21 mouse cellular contexts compared by ENCODE assay signal in the genomic region with DNA sequence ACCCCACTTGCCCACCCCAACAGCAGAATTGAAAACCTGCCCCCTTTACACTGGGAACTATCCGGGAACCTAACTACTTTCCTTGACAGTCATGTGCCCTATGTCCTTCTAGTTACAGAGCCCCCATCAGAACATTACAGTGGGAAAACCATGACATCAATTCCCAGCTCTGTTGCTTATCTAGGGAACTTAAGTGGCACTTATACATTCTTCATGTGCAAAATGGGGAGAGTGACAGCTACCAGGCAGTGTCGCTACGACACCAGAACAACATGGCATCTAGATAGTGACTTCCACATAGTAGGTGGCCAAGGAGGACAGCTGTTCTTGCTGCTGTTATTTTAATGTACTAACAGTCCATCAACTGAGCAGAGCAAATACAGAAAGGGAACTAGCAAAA.
A peak's percentile ranks its signal among the peaks of the same experiment; 100 is the strongest.
DNase-seq lines count a peak whose midpoint lies in the region; ATAC-seq and TF ChIP-seq lines count a peak whose summit lies in the region.
"Had no signal": no experiment of that assay in that cellular context is flagged by ENCODE, and none has a peak within 500 bp of the region (broad histone marks: within the 10 kb centered on the region; RNA-seq: fewer than 3 reads in every experiment).

No protein-coding gene starts in this region.

- H3K9me3 ChIP-seq in heart, embryonic 11.5 days (replicated peaks; ENCODE audit: control insufficient read depth, low read length), result no peaks in the 10 kb centered on the region
- no peaks in the 10 kb centered on the region for H3K9me3 ChIP-seq in lung, postnatal 0 days (ENCODE audit: low read length)
- no peaks in the 10 kb centered on the region for H3K9me3 ChIP-seq in heart, embryonic 16.5 days (replicated peaks; ENCODE audit: control insufficient read depth, low read length)
- H3K9me3 ChIP-seq: forebrain, embryonic 10.5 days; limb, embryonic 10.5 days; liver, embryonic 15.5 days; megakaryocyte, embryonic 14.5 days; midbrain, embryonic 13.5 days had no signal

- no peak for DNase-seq in heart, adult 9 months (ENCODE audit: low spot score in 2 of 2)
- DNase-seq in lung, postnatal 0 days (ENCODE audit: low spot score), result no peak
- DNase-seq in lung, postnatal 14 days, result no peak
- DNase-seq in heart, postnatal 4 days, result peak; percentile 23
- DNase-seq: cerebellum, adult 18-20 months; cerebellum, postnatal 14 days; forebrain, postnatal 0 days; kidney, adult 2 months; liver; right cerebral cortex, postnatal 25 days had no signal

- no peak overlapping the region for H3K4me2 ChIP-seq in heart, embryonic 11.5 days
- H3K4me2 ChIP-seq in lung, postnatal 0 days (replicated peaks; ENCODE audit: low read depth, low read length), result no peak overlapping the region
- no peak overlapping the region for H3K4me2 ChIP-seq in heart, embryonic 16.5 days (ENCODE audit: low read depth, low read length)
- H3K4me2 ChIP-seq: hindbrain, embryonic 14.5 days; liver, embryonic 15.5 days; midbrain, embryonic 13.5 days had no signal

- peak overlapping the region; percentile 70 for H3K27ac ChIP-seq in heart, embryonic 11.5 days (ENCODE audit: low read depth, low read length)
- H3K27ac ChIP-seq in lung, postnatal 0 days (ENCODE audit: low read length), result no peak overlapping the region
- peak overlapping the region; percentile 83 for H3K27ac ChIP-seq in heart, embryonic 16.5 days (ENCODE audit: low read length)
- H3K27ac ChIP-seq: forebrain, embryonic 10.5 days; hindbrain, embryonic 14.5 days; layer of hippocampus, adult 2 months; limb, embryonic 10.5 days; liver, embryonic 15.5 days; midbrain, embryonic 13.5 days had no signal

- no peaks in the 10 kb centered on the region for H3K27me3 ChIP-seq in heart, embryonic 11.5 days (ENCODE audit: control insufficient read depth, insufficient read depth, low read length)
- H3K27me3 ChIP-seq in lung, postnatal 0 days (replicated peaks; ENCODE audit: insufficient read depth, low read length), result no peaks in the 10 kb centered on the region
- H3K27me3 ChIP-seq in heart, embryonic 16.5 days (ENCODE audit: control insufficient read depth, insufficient read depth, low read length), result no peaks in the 10 kb centered on the region
- H3K27me3 ChIP-seq: liver, embryonic 15.5 days; midbrain, embryonic 13.5 days had no signal

- peaks cover 49% of the 10 kb centered on the region for H3K36me3 ChIP-seq in heart, embryonic 11.5 days (ENCODE audit: control insufficient read depth, insufficient read depth, low read length)
- H3K36me3 ChIP-seq in lung, postnatal 0 days (ENCODE audit: insufficient read depth, low read length), result peaks cover 92% of the 10 kb centered on the region
- peaks cover 80% of the 10 kb centered on the region for H3K36me3 ChIP-seq in heart, embryonic 16.5 days (ENCODE audit: control insufficient read depth, insufficient read depth)

- no peak overlapping the region for H3K4me3 ChIP-seq in heart, embryonic 11.5 days (ENCODE audit: low read depth, low read length)
- H3K4me3 ChIP-seq in lung, postnatal 0 days (ENCODE audit: low read depth, low read length), result no peak overlapping the region
- H3K4me3 ChIP-seq in heart, embryonic 16.5 days (ENCODE audit: low read length), result no peak overlapping the region
- H3K4me3 ChIP-seq: forebrain, embryonic 10.5 days; layer of hippocampus, adult 2 months; limb, embryonic 10.5 days; liver, embryonic 15.5 days; megakaryocyte, embryonic 14.5 days; midbrain, embryonic 13.5 days had no signal

- no peak for ATAC-seq in heart, embryonic 11.5 days (replicated peaks; ENCODE audit: insufficient number of reproducible peaks, low FRiP score, low TSS enrichment)
- no peak for ATAC-seq in lung, postnatal 0 days
- ATAC-seq in heart, embryonic 16.5 days (replicated peaks; ENCODE audit: extremely low read depth, insufficient read depth, low FRiP score), result peak; percentile 77
- no peak for ATAC-seq in granulocyte monocyte progenitor cell, adult 5-6 weeks (replicated peaks; ENCODE audit: poor library complexity, severe bottlenecking)
- ATAC-seq: forebrain, postnatal 0 days; inflammation-experienced regulatory T-cells, adult 6 months; midbrain, embryonic 13.5 days had no signal

- no peak for TF ChIP-seq CTCF in lung, postnatal 0 days (IDR thresholded peaks at IDR 0.05)

- peak; percentile 61 for TF ChIP-seq EP300 in lung, postnatal 0 days (IDR thresholded peaks at IDR 0.05)

- WGBS in heart, embryonic 11.5 days (ENCODE audit: insufficient replicate concordance), result 56% methylated on average over 3 of the region's 3 CpGs
- 55% methylated on average over 3 of the region's 3 CpGs for WGBS in lung, postnatal 0 days
- 42% methylated on average over 3 of the region's 3 CpGs for WGBS in heart, embryonic 16.5 days

- H3K4me1 ChIP-seq in heart, embryonic 11.5 days (ENCODE audit: control insufficient read depth, insufficient read depth, low read length), result peaks cover 42% of the 10 kb centered on the region
- H3K4me1 ChIP-seq in lung, postnatal 0 days (ENCODE audit: insufficient read depth, low read depth, low read length), result peaks cover 11% of the 10 kb centered on the region
- H3K4me1 ChIP-seq in heart, embryonic 16.5 days (ENCODE audit: control insufficient read depth, insufficient read depth, low read length), result peaks cover 71% of the 10 kb centered on the region
- H3K4me1 ChIP-seq: liver, embryonic 15.5 days; midbrain, embryonic 13.5 days had no signal

- H3K9ac ChIP-seq in heart, embryonic 11.5 days (ENCODE audit: low read depth, low read length), result no peak overlapping the region
- no peak overlapping the region for H3K9ac ChIP-seq in lung, postnatal 0 days (replicated peaks; ENCODE audit: low read depth)
- peak overlapping the region; percentile 13; the same call in 1 of the 2 replicates for H3K9ac ChIP-seq in heart, embryonic 16.5 days (ENCODE audit: low read length)
- H3K9ac ChIP-seq: forebrain, postnatal 0 days; hindbrain, embryonic 14.5 days; liver, embryonic 15.5 days; midbrain, embryonic 13.5 days had no signal
